Mouse (Mus musculus) spleen, adult 2 months (tissue): ENCODE measurements around the gene Itsn1.

Experiments
- CTCF ChIP-seq: fragments of 200-500 bp; IDR thresholded peaks from 2 replicates; pipeline ENCODE4 v1.5.1; 2011; ENCODE audit warnings: mild to moderate bottlenecking, inconsistent platforms; ENCODE audit not compliant: insufficient read depth, insufficient read length, insufficient replicate concordance; ENCODE audit errors: extremely low read depth
- POLR2A ChIP-seq: fragments of 200-500 bp; IDR thresholded peaks from 2 replicates; pipeline ENCODE4 v1.6.1; 2011; ENCODE audit warnings: low read depth, low read length, inconsistent platforms

- TF ChIP-seq POLR2A (no peak), CTCF (no peak)
These were observed 75.8 kb downstream of the Itsn1 start for GRCm38 (mm10) chr16:91804831-91805230.
